Mouse (Mus musculus) left cerebral cortex, postnatal 4 days (tissue): ENCODE measurements around the gene Cox11. TPM values are rescaled to one million over a fixed set of nuclear protein-coding genes. Genes with fewer than 3 reads are reported as not detected.

Source experiments
- DNase-seq: peaks from one replicate; pipeline ENCODE4 v3.0.0-alpha.2; 2022
- intact Hi-C: fragments of 180-260 bp; cut with DNase I; formaldehyde crosslinking; loops from one replicate; pipeline ENCODE4 v1.15.1; 2025
- total RNA-seq, 2 experiments: library from RNA; stranded (reverse); gene quantifications; 2 replicates each; pipeline ENCODE4 v1.2.3; 2021

Gene Cox11
- total RNA-seq: 10 to 100 TPM; 24.6 to 27.9 TPM

- intact Hi-C loops: no loop called here
- peak; percentile 96 for DNase-seq
These were observed at the start of gene Cox11, which contains the start of gene Stxbp4 for GRCm38 (mm10) chr11:90637440-90638311. Gene Cox11, plus strand, starts transcription at chr11:90638173. Gene Stxbp4, minus strand, starts transcription at chr11:90638084.

- intact Hi-C loops: no loop called here
- peak; percentile 17 for DNase-seq
These were observed 47.0 kb upstream of the Cox11 start for GRCm38 (mm10) chr11:90590996-90591395.

- intact Hi-C loops: no loop called here
These were observed 42.1 kb upstream of the Cox11 start for GRCm38 (mm10) chr11:90595826-90596225.

GRCm38 (mm10) chr11:90603066-90603465 is 34.9 kb upstream of the Cox11 start:
- intact Hi-C loops: loop anchor here (10.0 kb wide), 1 partner anchor 188 kb away; no protein-coding TSS in a partner anchor
- DNase-seq: no peak

More at GRCm38 (mm10) chr11:90595826-90596225, 42.1 kb upstream of the Cox11 start:
- no peak for DNase-seq

GRCm38 (mm10) chr11:90612118-90612517 is 25.9 kb upstream of the Cox11 start:
- intact Hi-C loops: loop anchor here (10.0 kb wide), 2 partner anchors 227 to 297 kb away; no protein-coding TSS in a partner anchor

GRCm38 (mm10) chr11:90614743-90615142 is 23.2 kb upstream of the Cox11 start:
- no peak for DNase-seq
- intact Hi-C loops: loop anchor here (10.0 kb wide), 2 partner anchors 230 to 300 kb away; no protein-coding TSS in a partner anchor

More at GRCm38 (mm10) chr11:90612118-90612517, 25.9 kb upstream of the Cox11 start:
- DNase-seq: no peak

GRCm38 (mm10) chr11:90616431-90616830 is 21.5 kb upstream of the Cox11 start:
- intact Hi-C loops: loop anchor here (10.0 kb wide), 2 partner anchors 232 to 302 kb away; no protein-coding TSS in a partner anchor
- no peak for DNase-seq

- DNase-seq: no peak
- intact Hi-C loops: loop anchor here (5.0 kb wide), 1 partner anchor 435 kb away; the partner anchor contains the start of gene Gm45716
These were observed 15.9 kb upstream of the Cox11 start for GRCm38 (mm10) chr11:90622044-90622443.

GRCm38 (mm10) chr11:90622500-90622899 is 15.5 kb upstream of the Cox11 start:
- intact Hi-C loops: loop anchor here (5.0 kb wide), 1 partner anchor 435 kb away; the partner anchor contains the start of gene Gm45716
- no peak for DNase-seq

GRCm38 (mm10) chr11:90623477-90623876 is 14.5 kb upstream of the Cox11 start:
- intact Hi-C loops: loop anchor here (5.0 kb wide), 1 partner anchor 436 kb away; the partner anchor contains the start of gene Gm45716
- peak; percentile 31 for DNase-seq

- DNase-seq: no peak
- intact Hi-C loops: no loop called here
These were observed 12.8 kb upstream of the Cox11 start for GRCm38 (mm10) chr11:90625174-90625573.

- DNase-seq: no peak
- intact Hi-C loops: no loop called here
These were observed 10.2 kb upstream of the Cox11 start for GRCm38 (mm10) chr11:90627751-90628150.

- no peak for DNase-seq
- intact Hi-C loops: no loop called here
These were observed 5.5 kb upstream of the Cox11 start for GRCm38 (mm10) chr11:90632480-90632879.

GRCm38 (mm10) chr11:90634661-90635060 is 3.3 kb upstream of the Cox11 start:
- intact Hi-C loops: no loop called here

GRCm38 (mm10) chr11:90638312-90638830 is 398 bp downstream of the Cox11 start:
- intact Hi-C loops: no loop called here
- DNase-seq: peak; percentile 55

More at GRCm38 (mm10) chr11:90634661-90635060, 3.3 kb upstream of the Cox11 start:
- DNase-seq: no peak

- intact Hi-C loops: no loop called here
- peak; percentile 8 for DNase-seq
These were observed 11.8 kb downstream of the Cox11 start for GRCm38 (mm10) chr11:90649777-90650176.

GRCm38 (mm10) chr11:90650231-90650885 is 12.4 kb downstream of the Cox11 start:
- DNase-seq: no peak
- intact Hi-C loops: no loop called here

GRCm38 (mm10) chr11:90652603-90653002 is 14.6 kb downstream of the Cox11 start:
- DNase-seq: no peak
- intact Hi-C loops: no loop called here

GRCm38 (mm10) chr11:90657527-90657926 is 19.6 kb downstream of the Cox11 start:
- intact Hi-C loops: no loop called here
- DNase-seq: no peak

GRCm38 (mm10) chr11:90660662-90661061 is 22.7 kb downstream of the Cox11 start:
- DNase-seq: no peak
- intact Hi-C loops: no loop called here

GRCm38 (mm10) chr11:90663052-90663451 is 25.1 kb downstream of the Cox11 start:
- DNase-seq: no peak
- intact Hi-C loops: no loop called here
